Mouse (Mus musculus) liver, embryonic 15.5 days (tissue): ENCODE data around the gene Scnn1b. TPM values are rescaled to one million over a fixed set of nuclear protein-coding genes. Genes with fewer than 3 reads are reported as not detected.

Experiments
- ATAC-seq: fragments of 200-750 bp; cut with Nextera tagmentation; 2 replicates; pipeline ENCODE4 v1.8.0; 2017; ENCODE audit warnings: moderate number of reproducible peaks, mild to moderate bottlenecking, moderate library complexity; ENCODE audit not compliant: insufficient read depth
- H3K27ac ChIP-seq: fragments of 300-500 bp; sonication (generic); replicated peaks from 2 replicates; pipeline ENCODE4 v1.5.1; 2015; ENCODE audit warnings: mild to moderate bottlenecking, inconsistent platforms
- H3K27me3 ChIP-seq: fragments of 300-500 bp; sonication (generic); 2 replicates; pipeline ENCODE4 v1.6.1; 2015; ENCODE audit warnings: mild to moderate bottlenecking, inconsistent platforms
- H3K36me3 ChIP-seq: fragments of 300-500 bp; sonication (generic); replicated peaks from 2 replicates; pipeline ENCODE4 v1.6.1; 2015; ENCODE audit warnings: moderate library complexity, mild to moderate bottlenecking, inconsistent platforms
- H3K4me1 ChIP-seq: fragments of 300-500 bp; sonication (generic); replicated peaks from 2 replicates; pipeline ENCODE4 v1.6.1; 2015; ENCODE audit warnings: inconsistent platforms
- H3K4me2 ChIP-seq: fragments of 300-500 bp; sonication (generic); 2 replicates; pipeline ENCODE4 v1.6.1; 2015; ENCODE audit warnings: moderate library complexity, mild to moderate bottlenecking, inconsistent platforms
- H3K4me3 ChIP-seq: fragments of 300-500 bp; sonication (generic); replicated peaks from 2 replicates; pipeline ENCODE4 v1.5.1; 2015; ENCODE audit warnings: mild to moderate bottlenecking, inconsistent platforms
- H3K9ac ChIP-seq: fragments of 300-500 bp; sonication (generic); 2 replicates; pipeline ENCODE4 v1.6.1; 2015; ENCODE audit warnings: moderate library complexity, mild to moderate bottlenecking, inconsistent platforms
- H3K9me3 ChIP-seq: fragments of 300-500 bp; sonication (generic); replicated peaks from 2 replicates; pipeline ENCODE4 v1.6.1; 2016; ENCODE audit warnings: inconsistent platforms
- WGBS: fragments of 180-500 bp; shearing (Covaris S2); methylation state at CpG from one replicate; pipeline ENCODE4 v1.1.7; 2015; ENCODE audit warnings: mixed read lengths; ENCODE audit not compliant: insufficient replicate concordance; 5-methylcytosine and 5-hydroxymethylcytosine counted together
- polyA plus RNA-seq: library from polyadenylated mRNA; unstranded; fragments of >200 nt; fragmentation: Nextera tagmentation; extraction: Ambion mirVana; gene quantifications from 2 replicates; pipeline ENCODE4 v1.2.1, GENCODE M21; 2015

The Scnn1b gene
- polyA plus RNA-seq, 1 experiment from 2014 or later = not detected

DNA sequence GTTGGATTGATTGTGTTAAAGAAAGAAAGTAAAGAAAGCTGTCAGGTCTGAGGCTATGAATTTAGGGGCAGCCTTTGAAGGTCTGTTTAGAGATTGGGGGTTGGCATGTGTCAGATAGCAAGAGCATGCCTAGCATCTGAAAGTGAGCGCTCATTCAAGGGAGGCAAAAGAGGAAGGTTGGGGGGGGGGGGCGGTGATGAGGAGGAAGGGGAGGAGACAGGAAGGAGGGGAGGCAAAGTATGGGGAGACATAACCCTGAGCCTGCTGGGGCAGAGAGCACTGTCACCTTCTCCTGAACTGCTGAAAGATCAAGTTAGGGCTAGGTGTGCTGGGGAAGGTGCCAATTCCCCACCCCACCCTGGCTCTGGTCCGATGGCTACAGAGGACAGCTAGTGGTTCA, 6.8 kb downstream of the Scnn1b start:
- no peak overlapping the region for H3K9ac ChIP-seq
- no peak overlapping the region for H3K27ac ChIP-seq
- 27% methylated on average over 2 of the region's 3 CpGs for WGBS
- no peaks in the 10 kb centered on the region for H3K36me3 ChIP-seq
- H3K9me3 ChIP-seq = no peaks in the 10 kb centered on the region
- peaks cover 7% of the 10 kb centered on the region for H3K27me3 ChIP-seq
- H3K4me2 ChIP-seq = no peak overlapping the region
- H3K4me1 ChIP-seq = no peaks in the 10 kb centered on the region
- ATAC-seq = no peak
- H3K4me3 ChIP-seq = no peak overlapping the region

- H3K9me3 ChIP-seq = no peaks in the 10 kb centered on the region
- 32% methylated on average over 3 of the region's 3 CpGs for WGBS
Observed at GRCm38 (mm10) chr7:121873998-121874397, 9.2 kb downstream of the Scnn1b start.

GRCm38 (mm10) chr7:121874784-121875183, 9.9 kb downstream of the Scnn1b start:
- H3K4me2 ChIP-seq = no peak overlapping the region
- WGBS = 64% methylated on average over 7 of the region's 7 CpGs
- no peak overlapping the region for H3K9ac ChIP-seq
- no peaks in the 10 kb centered on the region for H3K27me3 ChIP-seq
- ATAC-seq = no peak
- no peaks in the 10 kb centered on the region for H3K9me3 ChIP-seq
- no peaks in the 10 kb centered on the region for H3K4me1 ChIP-seq
- H3K36me3 ChIP-seq = no peaks in the 10 kb centered on the region
- no peak overlapping the region for H3K27ac ChIP-seq
- no peak overlapping the region for H3K4me3 ChIP-seq

More at GRCm38 (mm10) chr7:121873998-121874397, 9.2 kb downstream of the Scnn1b start:
- Histone ChIP-seq H3K4me2 (no peak overlapping the region), H3K36me3 (no peaks in the 10 kb centered on the region), H3K9ac (no peak overlapping the region), H3K27me3 (no peaks in the 10 kb centered on the region), H3K27ac (no peak overlapping the region), H3K4me3 (no peak overlapping the region), H3K4me1 (no peaks in the 10 kb centered on the region)
- no peak for ATAC-seq

- Histone ChIP-seq H3K36me3 (no peaks in the 10 kb centered on the region), H3K27ac (no peak overlapping the region), H3K9ac (no peak overlapping the region), H3K4me1 (no peaks in the 10 kb centered on the region), H3K4me3 (no peak overlapping the region), H3K27me3 (no peaks in the 10 kb centered on the region), H3K9me3 (no peaks in the 10 kb centered on the region), H3K4me2 (no peak overlapping the region)
- WGBS = 46% methylated on average over 4 of the region's 4 CpGs
- no peak for ATAC-seq
Observed at GRCm38 (mm10) chr7:121880246-121880645, 15.4 kb downstream of the Scnn1b start.

GRCm38 (mm10) chr7:121890636-121891360, 26.0 kb downstream of the Scnn1b start:
- no peak for ATAC-seq
- H3K4me1 ChIP-seq = no peaks in the 10 kb centered on the region
- no peak overlapping the region for H3K4me2 ChIP-seq
- no peaks in the 10 kb centered on the region for H3K27me3 ChIP-seq
- H3K9me3 ChIP-seq = no peaks in the 10 kb centered on the region
- H3K36me3 ChIP-seq = no peaks in the 10 kb centered on the region
- no peak overlapping the region for H3K4me3 ChIP-seq
- WGBS = 74% methylated on average over 13 of the region's 13 CpGs
- H3K9ac ChIP-seq = no peak overlapping the region
- H3K27ac ChIP-seq = no peak overlapping the region

DNA sequence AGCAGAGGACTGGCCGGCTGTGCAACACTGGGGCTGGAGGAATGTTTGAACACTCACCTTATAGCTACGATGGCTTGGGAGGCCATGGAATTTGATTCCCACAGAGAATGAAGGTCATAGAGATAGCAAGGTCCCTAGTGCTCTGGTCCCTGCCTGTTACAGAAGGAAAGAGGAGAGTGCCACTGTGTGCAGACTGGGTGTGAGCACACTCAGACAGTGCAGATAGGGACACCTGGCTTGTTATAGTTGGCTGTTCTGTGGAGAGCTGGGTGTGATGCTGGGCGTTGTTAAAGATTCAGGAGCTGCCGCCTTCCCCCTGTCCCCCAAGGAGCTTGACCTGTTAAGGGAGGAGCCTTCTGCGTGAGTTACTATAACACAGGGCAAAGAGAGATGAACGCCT, 31.9 kb downstream of the Scnn1b start:
- H3K27me3 ChIP-seq = 0 out of 2 replicates have a peak, but pooled peaks cover 4% of the 10 kb centered on the region
- H3K4me1 ChIP-seq = no peaks in the 10 kb centered on the region
- H3K4me2 ChIP-seq = no peak overlapping the region
- H3K9me3 ChIP-seq = no peaks in the 10 kb centered on the region
- no peak overlapping the region for H3K4me3 ChIP-seq
- H3K9ac ChIP-seq = no peak overlapping the region
- WGBS = 47% methylated on average over 6 of the region's 6 CpGs
- H3K27ac ChIP-seq = no peak overlapping the region
- no peak for ATAC-seq
- H3K36me3 ChIP-seq = no peaks in the 10 kb centered on the region

DNA sequence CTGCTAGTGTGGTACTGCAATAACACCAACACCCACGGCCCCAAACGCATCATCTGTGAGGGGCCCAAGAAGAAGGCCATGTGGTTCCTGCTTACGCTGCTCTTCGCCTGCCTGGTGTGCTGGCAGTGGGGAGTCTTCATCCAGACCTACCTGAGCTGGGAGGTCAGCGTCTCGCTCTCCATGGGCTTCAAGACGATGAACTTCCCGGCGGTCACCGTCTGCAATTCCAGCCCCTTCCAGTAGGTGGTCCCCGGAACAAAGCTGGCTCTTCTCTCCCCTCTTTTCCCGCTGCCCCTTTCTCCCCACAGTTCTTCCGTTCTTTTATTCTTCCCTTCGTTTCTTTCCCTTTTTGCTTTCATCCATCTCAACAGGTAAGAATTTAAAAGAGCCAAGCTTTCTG, 34.5 kb downstream of the Scnn1b start:
- H3K9me3 ChIP-seq = no peaks in the 10 kb centered on the region
- 9% methylated on average over 14 of the region's 14 CpGs for WGBS
- no peaks in the 10 kb centered on the region for H3K36me3 ChIP-seq
- no peak overlapping the region for H3K4me2 ChIP-seq
- H3K9ac ChIP-seq = no peak overlapping the region
- no peak overlapping the region for H3K4me3 ChIP-seq
- no peaks in the 10 kb centered on the region for H3K4me1 ChIP-seq
- 0 out of 2 replicates have a peak, but pooled peaks cover 4% of the 10 kb centered on the region for H3K27me3 ChIP-seq
- no peak overlapping the region for H3K27ac ChIP-seq
- no peak for ATAC-seq

DNA sequence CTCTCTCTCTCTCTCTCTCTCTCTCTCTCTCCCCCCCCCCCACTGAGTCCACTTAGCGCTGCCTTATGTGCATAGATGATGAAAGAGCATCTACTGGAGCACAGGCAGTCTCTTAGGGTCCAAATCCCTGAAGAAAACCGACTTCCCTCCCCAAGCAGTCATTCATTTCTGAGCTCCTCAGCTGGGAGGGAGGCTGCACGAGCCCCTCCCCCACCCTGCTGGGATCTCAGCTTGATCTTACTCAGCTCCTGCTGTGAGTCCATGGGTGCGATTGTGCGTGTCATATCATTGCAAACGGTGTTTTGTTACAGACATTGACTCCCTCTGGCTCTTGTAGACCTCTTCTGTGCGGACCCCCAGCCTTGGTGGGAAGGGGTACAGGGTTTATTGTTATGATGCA, 35.1 kb downstream of the Scnn1b start:
- 8% methylated on average over 7 of the region's 7 CpGs for WGBS
- Histone ChIP-seq H3K4me1 (no peaks in the 10 kb centered on the region), H3K4me2 (no peak overlapping the region), H3K36me3 (no peaks in the 10 kb centered on the region), H3K4me3 (no peak overlapping the region), H3K27ac (no peak overlapping the region), H3K9me3 (no peaks in the 10 kb centered on the region), H3K27me3 (0 out of 2 replicates have a peak, but pooled peaks cover 4% of the 10 kb centered on the region), H3K9ac (no peak overlapping the region)
- ATAC-seq = no peak

- WGBS = 61% methylated on average over 8 of the region's 8 CpGs
- no peak for ATAC-seq
Observed at GRCm38 (mm10) chr7:121902757-121903411, 38.0 kb downstream of the Scnn1b start.

DNA sequence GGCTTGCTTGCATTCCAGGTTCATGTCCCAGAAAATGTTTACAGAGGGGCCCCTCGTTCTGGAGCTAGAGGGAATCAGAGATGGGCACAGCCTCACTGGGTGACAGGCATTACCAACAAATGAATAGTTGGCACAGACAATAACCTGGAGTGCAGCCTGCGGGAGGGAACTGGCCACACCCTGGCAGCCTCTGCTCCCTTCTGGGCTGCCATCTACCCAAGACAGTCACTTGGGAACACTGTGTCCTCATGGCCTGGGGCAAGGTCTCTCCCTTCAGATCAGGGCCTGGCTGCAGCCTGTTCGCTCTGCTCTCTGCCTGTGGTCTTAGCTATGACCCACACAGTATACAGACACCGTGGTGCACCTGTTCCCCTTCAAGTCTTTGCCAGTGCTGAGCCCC, 42.0 kb downstream of the Scnn1b start:
- no peak overlapping the region for H3K9ac ChIP-seq
- H3K27ac ChIP-seq = no peak overlapping the region
- no peaks in the 10 kb centered on the region for H3K27me3 ChIP-seq
- H3K4me3 ChIP-seq = no peak overlapping the region
- 51% methylated on average over 4 of the region's 4 CpGs for WGBS
- H3K4me1 ChIP-seq = no peaks in the 10 kb centered on the region
- no peaks in the 10 kb centered on the region for H3K36me3 ChIP-seq
- no peak overlapping the region for H3K4me2 ChIP-seq
- no peak for ATAC-seq
- H3K9me3 ChIP-seq = no peaks in the 10 kb centered on the region

More at GRCm38 (mm10) chr7:121902757-121903411, 38.0 kb downstream of the Scnn1b start:
- H3K4me1 ChIP-seq = no peaks in the 10 kb centered on the region
- H3K4me2 ChIP-seq = no peak overlapping the region
- no peak overlapping the region for H3K27ac ChIP-seq
- H3K27me3 ChIP-seq = 0 out of 2 replicates have a peak, but pooled peaks cover 4% of the 10 kb centered on the region
- H3K9ac ChIP-seq = no peak overlapping the region
- H3K36me3 ChIP-seq = no peaks in the 10 kb centered on the region
- H3K9me3 ChIP-seq = no peaks in the 10 kb centered on the region
- no peak overlapping the region for H3K4me3 ChIP-seq

- Histone ChIP-seq H3K4me1 (no peaks in the 10 kb centered on the region), H3K27me3 (no peaks in the 10 kb centered on the region), H3K9me3 (no peaks in the 10 kb centered on the region), H3K4me2 (no peak overlapping the region), H3K36me3 (no peaks in the 10 kb centered on the region), H3K27ac (no peak overlapping the region), H3K9ac (no peak overlapping the region), H3K4me3 (no peak overlapping the region)
- 56% methylated on average over 8 of the region's 8 CpGs for WGBS
- ATAC-seq = no peak
Observed at GRCm38 (mm10) chr7:121912250-121912649, 47.4 kb downstream of the Scnn1b start.
